Mouse (Mus musculus) heart, postnatal 10 days (tissue): ENCODE measurements around the gene Clybl. TPM values are rescaled to one million over a fixed set of nuclear protein-coding genes. Genes with fewer than 3 reads are reported as not detected.

ENCODE experiments used
- DNase-seq, 2 experiments: peaks; one replicate each; pipeline ENCODE4 v3.0.0; 2021
- intact Hi-C: fragments of 180-260 bp; cut with DNase I; formaldehyde crosslinking; loops from one replicate; pipeline ENCODE4 v1.15.1; 2025
- total RNA-seq, 2 experiments: library from RNA; stranded (reverse); gene quantifications; 2 replicates each; pipeline ENCODE4 v1.2.3; 2021

The Clybl gene
- total RNA-seq, 2 experiments from 2014 or later: 103 TPM

DNA sequence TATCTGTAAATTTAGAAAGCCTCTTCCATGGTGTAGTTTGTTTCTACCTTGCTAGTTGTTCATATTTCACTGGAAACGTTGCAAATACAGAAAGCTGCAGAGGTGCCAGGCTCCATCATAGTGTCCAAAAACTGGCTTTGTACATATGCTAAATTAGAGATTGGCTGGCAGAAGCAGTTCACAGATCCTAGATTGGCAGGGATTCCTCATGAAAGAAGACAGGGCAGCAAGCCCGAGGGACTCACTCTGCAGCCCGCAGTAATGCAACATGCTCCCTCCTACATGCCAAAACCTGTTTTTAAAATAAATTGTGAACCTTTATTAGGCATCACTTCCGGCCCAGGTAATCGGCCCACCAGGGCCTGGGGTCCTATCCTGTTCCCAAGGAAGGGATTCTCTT, 167.8 kb downstream of the Clybl start:
- intact Hi-C loops: no loop called here

DNA sequence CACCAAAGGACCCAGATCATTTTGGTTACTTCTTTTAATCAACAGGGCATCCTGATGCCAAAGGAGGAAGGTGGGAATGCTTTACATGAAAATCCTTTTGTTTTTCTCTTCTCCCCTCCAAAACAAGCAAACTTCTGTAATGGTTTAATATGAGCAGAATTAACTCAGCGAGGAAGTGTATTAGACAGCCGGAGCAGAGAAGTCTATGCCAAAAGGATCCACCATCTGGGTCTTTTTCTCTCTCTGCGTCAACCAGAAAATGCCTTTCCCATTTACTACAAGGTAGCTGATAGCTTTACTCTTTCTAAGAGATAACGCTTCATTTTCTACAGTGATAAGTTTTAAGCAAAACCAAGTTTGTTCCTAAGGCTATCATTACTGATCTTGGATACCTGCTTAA, 168.3 kb downstream of the Clybl start:
- intact Hi-C loops: no loop called here
- DNase-seq: no peak

More for the DNA sequence above, 167.8 kb downstream of the Clybl start:
- DNase-seq: no peak

- DNase-seq: peak; percentile 20 to 22
- intact Hi-C loops: no loop called here
Measured at GRCm38 (mm10) chr14:122350766-122351165, 169.3 kb downstream of the Clybl start.

- DNase-seq: no peak
- intact Hi-C loops: no loop called here
Measured at GRCm38 (mm10) chr14:122357316-122357715, 175.8 kb downstream of the Clybl start.

GRCm38 (mm10) chr14:122358592-122358991, 177.1 kb downstream of the Clybl start:
- DNase-seq: no peak
- intact Hi-C loops: no loop called here

- no peak for DNase-seq
- intact Hi-C loops: no loop called here
Measured at GRCm38 (mm10) chr14:122359136-122359905, 177.8 kb downstream of the Clybl start.

DNA sequence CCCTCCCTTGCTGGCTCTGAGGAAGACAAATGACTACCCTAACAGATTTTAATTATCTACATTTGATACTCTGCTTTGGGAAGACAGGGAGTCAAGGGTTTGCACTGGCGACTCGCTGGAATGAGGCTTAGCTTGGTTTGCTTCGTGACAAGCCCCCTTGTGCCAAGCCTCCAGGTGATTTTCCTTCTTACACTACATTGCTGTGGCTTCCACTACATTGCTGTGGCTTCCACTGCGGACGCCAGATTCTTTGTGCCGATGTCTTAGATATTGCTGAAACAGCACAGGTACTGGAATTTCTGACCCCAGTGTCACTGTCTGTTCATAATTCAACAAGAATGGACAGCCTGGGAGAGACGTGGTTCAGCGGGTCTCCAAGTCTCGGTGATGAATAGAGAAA, 180.3 kb downstream of the Clybl start:
- DNase-seq: no peak
- intact Hi-C loops: no loop called here

- no peak for DNase-seq
- intact Hi-C loops: no loop called here
Measured at GRCm38 (mm10) chr14:122363156-122363555, 181.7 kb downstream of the Clybl start.

DNA sequence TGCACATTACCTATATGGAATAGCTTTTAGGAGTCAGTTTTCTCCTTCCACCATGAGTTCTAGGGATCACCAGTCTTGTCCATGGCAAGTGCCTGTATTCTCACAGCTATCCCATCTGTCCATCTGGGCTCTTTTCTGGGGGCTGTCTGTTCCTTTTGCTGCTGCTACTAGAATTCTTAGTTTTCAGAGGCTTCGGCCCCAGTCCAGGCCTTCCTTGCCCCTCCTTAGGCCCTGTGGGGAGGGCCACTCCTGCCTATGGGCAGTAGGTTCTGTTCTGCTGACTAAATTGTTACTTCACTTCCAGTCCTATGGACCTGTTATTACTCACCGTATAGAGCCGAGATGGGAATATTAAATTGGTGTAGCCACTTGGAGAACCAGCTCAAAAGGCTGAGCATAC, 182.5 kb downstream of the Clybl start:
- intact Hi-C loops: no loop called here
- no peak for DNase-seq

DNA sequence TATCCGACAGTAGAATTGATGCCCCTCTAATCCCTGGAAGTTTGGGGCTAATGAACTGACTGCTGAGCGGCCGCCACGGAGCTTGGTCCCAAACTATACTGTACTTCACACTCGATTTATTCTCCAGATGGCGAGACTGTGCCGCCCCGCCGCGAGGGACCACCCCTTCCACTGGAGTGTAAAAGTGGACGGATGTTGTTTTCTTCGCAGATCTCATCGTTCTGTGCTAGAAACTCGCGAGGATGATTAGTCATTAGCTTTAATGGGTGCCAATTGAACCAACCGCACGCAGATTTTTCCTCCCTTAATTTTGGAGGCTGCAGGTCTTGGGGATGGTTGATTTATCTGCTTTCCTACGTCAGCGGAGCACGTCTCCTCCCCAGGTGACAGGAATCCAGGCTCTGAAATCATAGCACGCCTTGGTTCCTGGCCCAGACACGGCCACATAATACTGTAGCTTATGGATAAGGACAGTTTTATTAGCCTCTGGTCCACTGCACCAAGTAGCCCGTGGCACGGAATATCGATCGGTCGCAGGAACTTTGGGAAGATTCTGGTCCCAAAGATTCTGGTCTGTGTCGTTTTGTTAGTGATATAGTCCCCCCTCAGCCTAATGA, 185.9 kb downstream of the Clybl start:
- no peak for DNase-seq

DNA sequence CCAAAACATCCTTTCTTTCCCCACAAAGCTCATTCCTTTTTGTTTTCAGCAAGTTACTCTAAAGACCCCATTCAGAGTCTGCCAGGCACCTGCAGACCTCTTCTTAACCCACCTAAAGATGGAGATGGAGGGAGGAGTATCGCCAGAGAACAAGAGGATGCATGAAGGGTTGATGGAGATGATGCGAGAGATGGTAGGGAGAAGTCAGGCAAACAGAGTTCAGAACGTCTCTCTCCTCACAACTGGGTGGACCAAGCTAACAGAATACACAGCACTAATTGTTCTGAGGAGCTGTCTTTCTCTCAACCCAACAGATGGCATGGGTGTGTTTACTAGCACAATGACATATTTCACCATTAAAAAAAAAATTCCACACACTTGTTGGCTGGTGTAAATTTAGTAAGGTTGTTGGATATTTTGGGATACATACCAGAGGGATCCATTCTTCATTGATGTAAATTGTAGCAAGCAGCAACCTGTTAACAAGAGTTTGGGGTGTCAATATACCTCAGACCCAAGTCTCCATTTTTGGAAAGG, 186.4 kb downstream of the Clybl start:
- intact Hi-C loops: no loop called here
- DNase-seq: no peak

More for the DNA sequence above, 185.9 kb downstream of the Clybl start:
- intact Hi-C loops: no loop called here

GRCm38 (mm10) chr14:122368501-122368900, 187.0 kb downstream of the Clybl start:
- intact Hi-C loops: no loop called here
- no peak for DNase-seq

GRCm38 (mm10) chr14:122371979-122372378, 190.5 kb downstream of the Clybl start:
- DNase-seq: no peak
- intact Hi-C loops: no loop called here

DNA sequence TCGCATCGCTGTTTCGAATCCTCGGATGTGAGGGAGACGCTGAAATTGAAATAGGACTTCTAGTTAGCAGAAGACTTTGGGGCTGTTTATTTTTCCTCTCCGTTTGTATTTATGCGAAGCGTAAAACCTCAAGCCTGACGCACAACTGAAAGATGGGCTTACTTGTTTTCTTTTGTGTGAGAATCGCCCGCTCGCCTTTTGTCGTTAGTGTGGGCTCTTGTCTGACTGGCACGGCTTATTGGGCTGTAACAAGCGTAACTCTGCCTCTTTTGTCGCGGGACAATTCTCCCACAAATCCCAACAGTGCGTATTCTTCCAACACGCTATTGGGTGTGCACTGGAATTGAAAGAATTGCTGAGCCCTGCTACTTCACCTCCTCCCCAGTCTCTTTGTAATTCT, 192.0 kb downstream of the Clybl start:
- DNase-seq: no peak
- intact Hi-C loops: no loop called here

- no peak for DNase-seq
- intact Hi-C loops: no loop called here
Measured at GRCm38 (mm10) chr14:122374285-122374997, 192.9 kb downstream of the Clybl start.

DNA sequence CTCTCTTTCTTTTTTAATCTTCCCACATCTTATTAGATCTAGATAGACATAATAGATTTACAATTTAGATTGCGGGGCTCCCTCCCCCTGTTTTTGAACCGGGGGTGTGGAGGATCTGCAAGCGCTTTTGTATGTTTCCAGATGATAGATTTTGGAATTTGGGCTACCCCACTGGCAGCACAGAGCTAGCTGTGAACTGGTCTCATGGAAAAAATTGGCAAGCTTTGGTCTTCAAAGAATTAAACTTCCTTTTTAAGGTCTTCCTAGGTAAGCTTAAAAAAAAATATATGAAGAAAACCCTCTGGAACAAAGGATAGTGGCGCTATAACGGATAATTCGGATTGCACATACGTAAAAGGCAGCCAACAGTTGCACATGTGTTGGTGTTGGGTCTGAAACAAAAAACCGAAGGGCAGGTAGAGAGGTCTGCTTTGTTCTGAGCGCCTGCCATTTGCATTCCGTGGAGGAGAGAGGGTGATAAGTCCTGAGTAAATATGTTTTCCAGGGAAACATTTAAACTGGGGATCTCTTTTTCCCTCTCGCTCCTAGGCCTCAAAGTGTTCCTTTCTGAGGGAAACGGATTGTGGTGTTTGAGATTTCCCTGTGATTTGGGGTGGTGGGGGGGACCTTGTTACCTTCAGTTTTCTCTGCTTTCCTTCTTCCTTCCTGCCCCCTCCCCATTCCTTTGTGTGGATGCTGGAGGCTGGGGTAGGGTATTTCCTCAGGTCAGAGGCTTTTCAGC, 193.7 kb downstream of the Clybl start:
- intact Hi-C loops: no loop called here
- no peak for DNase-seq

- DNase-seq: no peak
- intact Hi-C loops: no loop called here
Measured at GRCm38 (mm10) chr14:122376482-122377143, 195.1 kb downstream of the Clybl start.

DNA sequence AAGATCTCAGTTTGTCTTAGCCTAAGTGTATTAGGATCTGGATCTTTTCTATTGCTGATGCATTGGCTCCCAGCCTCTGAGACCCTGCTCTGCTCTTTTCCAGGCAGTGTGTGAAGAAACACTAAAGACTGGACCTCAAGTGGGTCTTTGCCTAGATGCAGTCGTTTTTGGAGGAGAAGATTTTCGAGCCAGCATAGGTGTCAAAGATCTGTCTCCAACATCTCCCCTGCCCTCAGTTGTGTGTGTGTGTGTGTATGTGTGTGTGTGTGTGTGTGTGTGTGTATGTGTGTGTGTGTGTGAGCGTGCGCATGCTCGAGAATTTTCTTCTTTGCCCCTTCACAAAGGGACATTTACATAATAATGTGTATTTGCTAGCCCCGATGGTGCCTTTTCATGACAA, 196.2 kb downstream of the Clybl start:
- intact Hi-C loops: no loop called here
- DNase-seq: no peak

DNA sequence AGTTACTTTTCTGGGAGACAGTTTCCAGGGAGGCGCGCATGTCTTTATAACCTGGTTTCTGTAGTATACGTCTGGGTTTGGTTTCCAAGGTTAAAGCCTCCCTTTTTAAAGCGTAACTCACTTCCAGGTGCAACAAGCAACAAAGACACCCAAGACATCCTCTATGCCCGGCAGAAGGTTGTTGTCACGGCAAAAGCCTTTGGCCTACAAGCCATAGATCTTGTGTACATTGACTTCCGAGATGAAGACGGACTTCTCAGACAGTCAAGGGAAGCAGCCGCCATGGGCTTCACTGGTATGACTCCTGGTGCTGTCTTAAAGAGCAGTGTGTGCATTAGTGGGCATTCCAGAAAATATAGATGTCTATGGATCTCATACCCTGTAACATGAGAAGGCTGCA, 197.6 kb downstream of the Clybl start:
- intact Hi-C loops: no loop called here
- no peak for DNase-seq

GRCm38 (mm10) chr14:122379996-122380395, 198.5 kb downstream of the Clybl start:
- intact Hi-C loops: no loop called here
- no peak for DNase-seq
